Mouse (Mus musculus): ENCODE measurements around the gene Abracl. TPM values are rescaled to one million over a fixed set of nuclear protein-coding genes. Genes with fewer than 3 reads are reported as not detected.

The Abracl gene
- total RNA-seq (2021) = 10 to 100 TPM; 16.5 to 32.1 TPM
- long read RNA-seq, experiment 1, transcript Abracl-201 (3 exons, 846 nt) = major isoform, 21 of 24 reads
- long read RNA-seq, experiment 1, partial matches to known transcripts = 1 of 24 reads
- long read RNA-seq, experiment 1, other reads (novel, unspliced or antisense) = 0 of 24 reads
- long read RNA-seq, experiment 2, transcript Abracl-201 (3 exons, 846 nt) = major isoform, 7 of 7 reads
- long read RNA-seq, experiment 2, partial matches to known transcripts = 0 of 7 reads
- long read RNA-seq, experiment 2, other reads (novel, unspliced or antisense) = 0 of 7 reads

DNA sequence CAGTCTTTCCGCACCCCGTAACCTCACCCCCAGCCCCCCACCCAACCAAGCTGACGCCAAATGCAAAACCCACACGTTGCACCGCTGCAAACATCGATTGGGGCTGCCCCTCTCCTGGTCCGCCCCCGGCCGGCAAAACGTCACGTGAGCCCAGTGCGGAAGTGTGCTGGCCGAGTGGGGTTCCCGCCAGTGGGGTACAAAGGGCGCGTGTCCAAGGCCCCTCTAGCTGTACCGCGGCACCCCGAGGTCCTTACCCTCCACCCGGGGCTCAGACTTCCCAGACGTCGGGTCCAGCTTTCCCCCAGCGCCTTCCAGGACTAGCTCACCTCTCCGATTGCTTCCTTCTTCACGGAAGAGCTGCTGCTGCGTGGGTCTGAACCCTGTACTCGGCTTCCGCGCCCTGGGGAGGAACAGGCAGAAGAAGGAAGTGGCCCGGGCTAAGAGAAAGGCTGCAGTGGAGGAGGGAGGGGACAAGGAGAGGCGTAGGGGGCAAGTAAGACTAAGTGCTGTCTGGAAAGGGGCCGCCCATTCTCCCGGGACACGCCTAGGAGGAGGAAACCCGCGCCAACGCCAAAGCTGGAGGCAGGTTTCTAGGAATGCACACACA, at the start of gene Abracl:
Gene Abracl, minus strand, starts transcription at position 548 of the 607 bp plus-strand sequence.
- DNase-seq = peak; percentile 81 to 82

DNA sequence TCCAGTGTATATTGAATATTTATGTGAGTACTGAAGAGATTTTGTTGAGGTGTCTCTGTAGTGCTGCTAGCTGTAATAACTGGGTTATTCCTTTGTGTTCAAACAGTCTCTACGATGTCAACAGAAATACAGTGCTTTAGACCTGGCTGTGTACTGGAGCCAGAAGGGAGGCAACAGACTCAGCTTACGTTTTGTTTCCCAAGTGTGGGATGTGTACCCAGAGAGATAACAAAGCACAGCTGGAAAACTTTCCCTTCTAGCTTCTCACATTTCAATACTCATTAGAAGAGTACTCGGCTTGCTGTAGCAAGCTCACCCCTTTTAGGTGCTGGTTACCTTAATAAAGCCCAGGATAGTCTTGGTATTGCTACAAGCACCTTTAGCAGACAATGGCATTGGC, 49.8 kb upstream of the Abracl start:
- DNase-seq = no peak

DNA sequence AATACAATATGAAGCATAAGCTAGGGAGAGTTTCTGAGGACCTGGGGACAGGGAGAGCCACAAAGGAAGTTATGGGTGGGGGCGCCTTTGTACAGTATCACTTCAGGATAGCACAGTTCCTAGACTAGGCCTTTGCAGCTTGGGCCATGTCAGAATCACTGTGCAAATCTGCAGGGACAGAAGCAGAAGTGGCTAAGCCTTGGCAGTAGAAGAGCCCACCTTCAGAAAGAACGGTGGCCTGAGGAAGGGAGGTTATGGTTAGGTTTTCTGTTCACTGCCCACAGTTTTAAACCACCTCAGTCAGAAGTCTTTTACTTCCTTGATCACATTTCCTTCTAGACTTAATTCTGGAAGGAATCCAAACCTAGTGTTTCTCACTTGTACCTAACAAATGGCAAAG, 47.5 kb upstream of the Abracl start:
- DNase-seq = no peak

DNA sequence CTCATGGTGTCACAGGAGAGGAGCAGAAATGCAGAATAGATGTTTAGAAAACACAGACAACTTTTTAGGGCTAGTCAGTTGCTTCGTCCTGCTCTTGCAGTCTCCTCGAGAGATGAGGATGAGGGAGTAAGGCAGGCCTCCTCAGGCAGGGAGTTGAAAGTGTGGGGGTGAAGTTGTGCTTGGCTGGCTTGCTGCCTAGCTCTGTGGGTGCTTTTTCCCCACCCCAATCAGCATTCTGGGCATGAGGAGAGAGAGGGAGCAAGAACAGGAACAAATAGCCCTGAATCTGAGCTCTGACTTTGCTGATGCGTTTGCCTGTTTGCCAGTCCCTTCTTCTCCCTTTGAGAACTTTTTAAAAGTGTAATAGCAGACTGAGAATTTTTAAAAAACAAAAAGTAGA, 47.1 kb upstream of the Abracl start:
- DNase-seq = no peak

DNA sequence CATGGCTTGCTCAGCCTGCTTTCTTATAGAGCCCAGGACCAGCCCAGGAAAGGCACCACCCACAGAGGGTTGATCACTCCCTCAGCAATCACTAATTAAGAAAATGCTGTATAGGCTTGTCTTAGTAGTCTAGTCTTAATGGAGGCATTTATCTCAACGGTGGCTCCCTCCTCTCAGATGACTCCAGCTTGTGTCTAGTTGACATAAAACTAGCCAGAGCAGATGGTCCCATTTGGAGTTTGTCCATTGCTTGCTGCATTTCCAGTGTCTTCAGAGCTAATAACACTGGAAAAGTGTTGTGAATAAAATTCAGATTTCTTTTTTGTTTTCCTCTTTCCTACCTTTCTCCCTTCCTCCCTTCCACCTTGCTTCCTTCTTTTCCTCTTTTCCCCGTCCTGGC, 46.5 kb upstream of the Abracl start:
- no peak for DNase-seq

DNA sequence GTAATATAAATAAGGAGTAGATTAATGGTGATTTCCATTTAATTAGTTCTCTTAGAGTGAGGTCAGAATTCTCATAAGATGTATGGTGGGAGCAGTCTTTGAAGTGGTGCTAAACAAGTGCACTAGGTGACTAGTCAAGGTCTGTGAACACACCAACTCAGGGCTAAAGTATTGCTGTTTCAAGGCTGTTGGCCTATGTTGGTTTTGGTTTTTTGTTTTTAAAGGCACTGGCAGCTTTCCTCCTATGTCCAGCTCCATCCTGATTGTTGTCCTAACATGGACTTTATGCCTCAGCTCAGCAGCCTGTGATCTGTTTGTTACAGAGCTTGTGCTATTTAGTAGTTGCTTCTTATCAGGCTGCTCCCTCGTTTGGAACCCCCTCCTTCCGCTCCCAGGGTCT, 45.8 kb upstream of the Abracl start:
- DNase-seq = no peak

DNA sequence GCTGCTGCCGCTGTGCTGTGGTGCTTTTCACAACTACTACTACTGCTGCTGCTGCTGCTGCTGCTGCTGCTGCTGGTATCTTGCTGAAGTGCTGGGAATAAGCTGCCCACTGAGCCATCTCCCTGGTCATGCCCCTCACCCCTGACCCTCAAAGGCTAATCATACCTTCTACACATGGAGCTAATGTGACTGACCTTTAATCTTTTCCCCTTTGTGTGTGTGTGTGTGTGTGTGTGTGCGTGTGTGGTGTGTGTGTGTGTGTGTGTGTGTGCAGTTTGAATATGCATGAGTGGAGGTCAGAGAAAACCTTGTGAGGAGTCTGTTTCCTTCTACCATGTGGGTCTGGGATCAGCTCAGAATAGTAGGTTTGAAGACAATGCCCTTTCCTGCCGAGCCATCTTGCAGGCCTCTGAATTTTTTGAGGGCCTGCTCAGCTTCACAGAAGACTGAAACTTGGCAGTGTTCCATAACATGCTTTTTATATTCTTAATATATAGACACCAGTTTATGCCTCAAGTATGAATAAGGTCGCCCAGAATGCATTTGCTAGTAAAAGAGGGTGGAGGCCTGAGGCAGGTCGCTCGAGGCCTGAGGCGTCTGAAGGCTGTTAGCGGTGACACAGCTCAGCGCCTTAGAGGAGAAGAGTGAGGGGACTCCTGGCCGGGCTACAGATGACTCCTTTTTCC, 44.8 kb upstream of the Abracl start:
- no peak for DNase-seq

DNA sequence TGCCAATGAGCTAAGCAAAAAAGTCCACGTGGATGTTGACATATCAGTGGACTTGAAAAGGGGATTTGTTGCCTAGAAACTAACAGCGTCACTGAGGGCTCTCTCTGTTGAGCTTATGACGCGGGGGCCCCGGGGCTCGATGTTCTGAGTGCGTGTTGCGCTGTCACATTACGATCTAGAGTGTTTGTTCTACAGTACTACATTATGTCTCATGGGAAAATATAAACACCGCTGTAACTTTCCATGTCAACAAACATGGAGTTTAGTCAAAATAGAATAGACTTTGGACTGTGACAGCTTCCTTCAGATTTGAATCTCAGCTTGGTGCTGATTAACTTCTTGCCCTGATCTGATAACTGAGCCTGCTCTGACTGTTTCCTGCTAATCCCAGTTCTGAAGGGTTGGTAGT, 42.9 kb upstream of the Abracl start:
- no peak for DNase-seq

DNA sequence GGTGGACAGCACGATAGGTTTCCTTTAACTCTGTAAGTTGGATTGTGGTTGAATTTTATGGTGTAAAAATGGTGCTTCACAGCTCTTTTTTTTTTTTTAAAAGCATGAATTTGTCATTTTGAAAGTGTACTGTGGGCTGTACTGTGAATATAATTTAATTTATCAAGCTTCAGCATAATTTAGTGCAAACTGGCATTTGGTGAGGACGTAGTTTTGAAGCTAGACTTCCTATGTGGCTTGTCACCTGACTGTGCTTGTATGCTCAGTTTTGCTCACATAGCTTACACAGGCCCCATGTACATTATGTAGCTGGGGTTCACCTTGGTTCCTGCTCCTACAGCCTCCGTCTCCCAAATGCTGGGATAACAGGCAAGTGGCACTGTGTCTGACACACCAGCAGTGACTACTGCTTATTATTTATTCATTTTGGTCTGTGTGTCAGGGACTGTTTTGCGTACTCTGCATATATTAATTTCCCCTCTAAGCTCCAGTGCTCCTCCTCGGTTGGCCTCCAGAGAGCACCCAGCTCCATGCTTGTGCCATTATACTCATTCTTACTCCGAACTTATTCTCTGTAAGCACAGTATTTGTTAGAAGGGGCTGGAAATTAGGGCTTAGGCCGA, 41.6 kb upstream of the Abracl start:
- no peak for DNase-seq

DNA sequence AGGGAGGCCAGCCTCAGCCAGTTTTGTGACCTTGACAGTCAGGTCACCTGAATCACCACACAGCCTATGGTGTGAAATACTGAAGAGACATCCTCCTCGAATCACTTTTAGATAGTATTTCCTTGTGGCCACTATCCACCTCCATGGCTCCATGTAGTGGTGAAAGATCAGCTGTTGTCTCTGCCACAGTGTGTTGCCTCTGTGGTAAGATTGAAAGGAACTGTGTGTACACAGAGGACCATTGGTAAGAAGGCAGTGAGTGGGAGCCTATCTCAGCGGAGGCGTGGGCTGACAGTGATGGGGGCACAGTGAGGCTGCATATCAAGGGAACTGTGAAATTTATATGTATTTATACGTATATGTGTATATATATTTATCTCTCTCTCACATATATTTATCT, 38.4 kb upstream of the Abracl start:
- DNase-seq = no peak

DNA sequence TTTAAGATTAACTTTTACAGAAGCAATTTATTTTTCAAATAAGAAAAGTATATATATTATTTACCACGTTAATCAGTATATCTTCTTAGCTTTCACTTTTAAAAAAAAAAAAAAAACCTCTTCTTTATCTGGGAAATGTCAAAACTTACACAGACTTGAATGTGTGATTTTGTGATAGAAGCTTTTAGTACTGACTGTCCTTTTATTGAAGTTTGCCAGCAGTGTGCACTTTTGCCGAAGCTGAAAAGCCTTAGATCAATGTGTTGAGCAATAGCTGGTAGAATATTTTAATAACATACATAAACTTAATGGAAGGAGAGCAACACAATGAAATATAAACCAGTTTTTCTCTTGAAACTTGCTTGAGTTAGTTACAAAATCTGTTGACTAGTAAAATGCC, 37.7 kb upstream of the Abracl start:
- DNase-seq = no peak

DNA sequence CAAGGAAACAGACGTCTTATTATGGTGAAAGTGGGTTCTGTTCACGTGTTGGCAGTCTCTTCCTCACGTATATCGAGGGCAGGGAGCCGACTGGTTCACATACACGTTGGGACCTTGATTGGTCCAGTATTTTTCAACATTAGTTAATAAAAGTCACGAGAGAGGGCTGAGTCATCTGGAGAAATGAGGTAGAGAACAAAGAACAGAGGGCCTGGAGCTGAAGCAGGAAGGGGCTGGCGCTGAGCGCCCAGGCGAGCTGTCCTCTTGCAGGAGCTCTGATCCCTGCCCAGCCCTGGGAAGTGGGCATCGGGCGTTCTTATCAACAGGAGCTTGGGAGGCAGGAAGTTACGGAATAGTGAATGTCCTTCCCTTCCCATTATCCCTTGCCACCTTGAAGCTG, 36.7 kb upstream of the Abracl start:
- DNase-seq = peak; percentile 23 to 30

DNA sequence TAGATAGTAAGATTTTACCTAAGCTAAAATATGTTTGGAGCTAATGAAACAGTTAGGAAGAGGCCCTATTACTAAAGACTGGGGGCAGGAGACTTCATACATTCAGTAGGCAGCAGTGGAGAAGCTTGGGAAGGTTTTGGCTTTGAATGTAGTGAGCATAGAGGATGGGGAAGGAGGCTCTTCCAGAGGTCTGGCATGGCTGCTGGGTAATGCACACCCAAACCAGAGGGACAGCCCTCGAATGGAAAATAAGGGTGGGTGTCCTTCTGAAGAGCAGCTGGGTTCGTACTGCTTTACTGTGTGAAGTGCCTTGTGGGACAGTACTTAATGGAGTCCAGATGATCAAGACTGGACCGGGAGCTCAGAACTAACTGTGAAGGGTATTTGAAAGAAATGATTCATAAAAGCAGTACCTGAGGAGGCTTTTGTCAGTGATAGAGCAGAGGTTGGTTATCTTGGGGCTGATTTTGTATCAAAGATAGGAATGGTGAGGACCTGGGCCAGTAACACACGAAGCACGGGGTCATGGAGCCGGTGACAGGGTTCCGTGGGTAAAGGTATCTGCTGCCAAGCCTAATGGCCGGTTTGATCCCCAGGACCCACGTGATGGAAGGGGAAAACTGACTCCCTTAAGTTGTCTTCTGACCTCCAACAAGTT, 35.7 kb upstream of the Abracl start:
- DNase-seq = no peak

DNA sequence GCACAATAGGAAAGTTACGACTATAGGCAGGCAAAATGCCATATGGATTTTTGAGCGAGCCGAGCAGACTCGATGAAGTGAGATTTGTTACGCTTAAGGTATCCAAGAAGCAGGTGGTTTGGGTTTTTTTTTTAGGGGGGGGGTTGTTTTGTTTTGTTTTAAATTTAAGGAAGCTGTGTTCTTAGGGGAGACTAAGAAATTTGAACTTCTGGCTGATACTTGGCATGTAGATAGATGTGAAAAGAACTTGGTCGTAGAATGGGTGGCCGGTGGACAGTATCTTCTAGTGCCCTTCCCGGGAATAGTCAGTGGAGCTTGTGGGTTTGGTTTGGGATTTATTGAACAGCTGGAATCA, 33.3 kb upstream of the Abracl start:
- no peak for DNase-seq

DNA sequence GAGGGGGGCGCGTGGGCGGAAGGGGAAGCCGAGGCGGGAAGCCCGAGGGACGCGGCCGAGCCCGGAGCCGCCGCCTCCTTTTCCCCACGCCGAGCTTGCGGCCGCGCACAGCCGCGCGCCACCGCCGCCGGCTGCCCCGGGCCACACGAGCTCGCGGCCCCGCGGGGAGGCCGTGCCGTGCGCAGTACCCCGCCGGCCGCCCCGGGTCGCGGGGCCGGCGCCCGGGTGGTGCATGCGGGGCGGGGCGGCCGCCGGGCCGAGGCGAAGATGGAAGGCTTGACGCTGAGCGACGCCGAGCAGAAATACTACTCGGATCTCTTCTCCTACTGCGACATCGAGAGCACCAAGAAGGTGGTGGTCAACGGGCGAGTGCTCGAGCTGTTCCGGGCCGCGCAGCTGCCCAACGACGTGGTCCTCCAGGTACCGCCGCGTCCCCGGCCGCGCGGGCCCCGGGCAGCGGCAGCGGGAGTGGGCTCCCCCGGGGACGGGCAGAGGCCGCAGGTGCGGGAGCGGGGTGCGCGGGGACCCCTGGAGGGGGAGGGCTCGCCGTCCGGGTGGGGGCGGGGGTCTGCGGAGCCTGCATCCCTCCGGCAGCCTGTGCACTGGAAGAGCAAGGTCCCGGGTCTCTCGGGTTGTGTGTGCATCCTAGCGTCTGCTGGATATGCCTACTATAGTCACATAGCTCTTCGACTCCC, 32.8 kb upstream of the Abracl start, which contains the start of gene Reps1:
Gene Reps1, plus strand, starts transcription at position 166 of the 695 bp plus-strand sequence.
- DNase-seq = peak; percentile 45 to 51

DNA sequence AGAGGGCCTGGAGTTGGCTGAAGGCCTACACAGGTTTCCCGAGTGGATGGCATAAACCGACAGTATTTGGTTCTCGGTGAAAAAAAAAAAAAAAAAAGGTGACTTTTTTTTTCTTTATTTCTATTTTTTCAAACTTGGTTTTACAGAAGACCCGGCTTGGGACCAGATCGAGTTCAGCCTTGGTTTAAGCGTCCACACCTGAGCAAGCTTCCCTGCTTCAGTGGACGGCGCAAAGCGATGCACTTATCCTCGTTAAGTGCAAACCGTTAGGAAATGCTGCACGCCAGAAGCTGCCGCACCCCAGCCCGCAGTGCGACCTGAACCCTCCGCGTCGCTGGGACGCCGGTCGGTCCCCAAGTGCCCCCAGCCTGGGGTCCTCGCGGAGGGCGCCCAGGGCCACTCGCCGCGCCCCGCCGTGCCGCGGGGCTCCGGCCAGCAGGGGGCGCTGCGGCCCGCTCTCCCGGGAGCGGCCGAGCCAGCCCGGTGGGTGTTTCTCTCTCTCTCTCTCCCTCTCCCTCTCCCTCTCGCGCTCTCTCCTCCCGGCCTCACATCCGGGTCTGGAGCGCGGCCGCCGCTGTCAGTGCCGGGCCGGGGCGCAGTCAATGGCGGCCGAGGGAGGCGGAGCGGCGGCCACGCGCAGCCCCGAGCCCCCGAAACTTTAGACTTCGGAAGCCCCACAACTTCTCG, 32.1 kb upstream of the Abracl start:
- DNase-seq = peak; percentile 87 to 92

DNA sequence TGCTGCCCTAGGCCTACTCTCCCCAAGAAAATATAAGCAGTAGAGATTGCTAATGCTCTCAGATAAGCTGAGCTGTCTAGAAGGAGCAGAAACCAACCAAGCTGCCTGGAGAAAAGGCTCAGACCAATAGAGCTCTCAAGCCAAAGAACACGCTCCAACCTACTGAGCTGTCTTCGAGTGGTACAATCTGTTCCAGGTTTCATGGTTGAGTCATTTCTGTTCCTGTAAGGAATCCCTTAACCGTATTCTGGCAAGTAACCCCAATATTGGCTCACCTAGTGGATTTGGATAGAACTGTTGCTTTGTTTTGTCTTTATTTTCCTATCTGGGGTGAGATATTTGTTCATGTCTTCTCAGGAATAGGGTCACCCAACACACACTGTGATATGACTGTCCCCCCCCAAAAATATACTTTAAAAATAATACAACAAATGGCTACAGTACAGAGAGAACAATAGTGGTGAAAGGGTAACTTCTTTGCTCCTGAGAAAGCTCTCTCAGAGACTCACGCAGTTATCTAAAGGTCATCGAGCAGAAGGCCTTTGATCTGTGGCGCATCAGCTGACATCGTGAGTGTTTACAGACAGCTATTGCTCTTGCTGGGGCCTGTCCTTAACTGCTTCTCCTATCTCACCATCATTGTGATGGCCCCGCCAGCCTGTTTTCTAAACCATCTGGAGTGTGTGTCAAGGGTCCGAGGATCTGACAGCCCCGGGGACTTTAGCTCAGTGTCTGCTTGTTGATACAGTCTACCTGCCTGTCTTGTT, 24.5 kb upstream of the Abracl start:
- peak; percentile 21 to 36 for DNase-seq

DNA sequence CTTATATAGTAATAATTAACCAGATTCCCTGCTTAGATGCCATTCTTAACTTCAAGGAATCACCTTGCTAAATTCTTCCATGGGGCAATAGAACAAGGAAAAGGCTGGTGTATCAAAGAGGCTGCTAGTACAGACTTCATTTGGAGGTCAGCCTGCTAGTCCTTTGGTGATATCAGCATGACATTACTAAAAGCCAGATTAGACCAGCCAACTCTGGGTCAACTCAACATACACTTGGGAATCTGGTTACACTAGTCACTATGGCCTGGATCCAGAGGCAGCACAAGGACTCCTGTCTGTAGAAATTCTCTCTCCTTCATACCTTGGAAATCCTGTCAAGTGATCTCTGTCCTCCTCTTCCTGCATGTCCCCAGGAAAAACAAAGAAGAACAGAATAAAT, 23.3 kb upstream of the Abracl start:
- DNase-seq = no peak

DNA sequence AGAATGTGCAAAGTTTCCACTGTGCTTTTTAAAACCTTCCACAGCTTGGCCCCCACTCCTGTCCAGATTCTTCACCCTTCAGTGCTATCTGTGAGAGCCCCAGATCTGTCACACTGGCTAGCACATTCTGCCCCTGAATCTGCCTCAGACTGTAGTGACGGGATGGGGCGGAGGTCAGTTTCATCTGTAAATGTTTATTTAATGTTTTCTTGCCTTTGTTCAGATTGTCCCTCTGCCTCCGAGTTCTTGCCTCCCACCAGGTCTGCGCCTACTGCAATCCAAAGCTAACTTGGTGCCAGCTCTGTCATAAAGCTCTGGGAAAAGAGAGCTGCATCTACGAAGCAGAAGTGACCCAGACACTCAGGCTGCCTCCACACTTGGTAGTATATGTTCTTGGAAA, 13.8 kb upstream of the Abracl start:
- no peak for DNase-seq

DNA sequence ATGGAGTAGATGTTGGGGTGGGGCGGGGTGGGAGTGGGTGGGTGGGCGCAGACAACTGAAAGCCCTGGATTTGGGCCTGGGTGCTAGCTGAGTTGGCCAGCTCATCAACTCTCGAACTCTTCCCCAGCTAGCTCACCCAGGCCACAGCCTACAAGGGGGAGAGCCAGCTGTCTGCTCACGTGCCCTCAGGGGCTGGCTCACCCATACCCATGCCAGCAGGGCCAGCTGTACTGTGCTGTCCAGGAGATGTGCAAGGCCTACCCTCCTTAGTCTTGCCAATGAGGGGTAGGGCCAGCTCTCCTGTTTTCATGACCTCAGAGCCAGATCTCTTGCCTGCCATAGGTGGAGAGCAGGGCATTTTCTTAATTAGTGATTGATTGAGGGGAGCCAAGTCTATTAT, 11.3 kb upstream of the Abracl start:
- DNase-seq = no peak

DNA sequence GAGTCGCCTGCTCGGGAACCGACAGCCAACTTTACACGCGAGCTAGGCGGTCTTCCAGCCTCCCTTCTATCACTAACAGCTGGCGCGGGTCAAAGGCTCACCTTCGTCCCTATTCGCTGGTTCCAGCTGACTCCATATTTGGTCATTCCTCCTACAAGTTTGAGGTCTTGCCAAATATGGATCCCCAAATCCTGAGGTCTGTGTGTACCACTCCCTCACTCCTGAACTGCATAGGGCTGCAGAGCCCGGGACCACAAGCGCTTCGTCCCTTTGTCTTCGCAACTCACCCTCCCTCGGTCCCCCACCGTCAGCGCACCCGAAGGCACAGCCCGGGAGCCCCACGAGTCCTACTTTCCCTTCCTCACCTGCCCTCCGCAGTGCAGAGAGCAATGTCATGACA, 776 bp downstream of the Abracl start:
- peak; percentile 72 to 76 for DNase-seq
